Mouse (Mus musculus) MEL (cell line): ENCODE data around the gene Ankrd33b. TPM values are rescaled to one million over a fixed set of nuclear protein-coding genes. Genes with fewer than 3 reads are reported as not detected.

Source experiments
- DNase-seq: peaks from one replicate; pipeline ENCODE4 v3.0.0; 2011; ENCODE audit warnings: low read depth, low spot score
- H3K27ac ChIP-seq: 2 replicates; pipeline ENCODE4 v1.5.1; 2012; ENCODE audit warnings: low read depth, mild to moderate bottlenecking, control low read depth, low read length, moderate library complexity; ENCODE audit not compliant: control insufficient read depth
- H3K27me3 ChIP-seq, 2 experiments: fragments of 150-350 bp in 1 of 2; sonication (generic) in 1 of 2; 2 replicates each; pipeline ENCODE4 v1.6.1; 2012; ENCODE audit warnings: low read length in 2 of 2, mild to moderate bottlenecking in 2 of 2, improper control_type of control experiment in 1 of 2, moderate library complexity in 1 of 2; ENCODE audit not compliant: insufficient read depth in 2 of 2, control insufficient read depth in 1 of 2
- H3K36me3 ChIP-seq, 2 experiments: 2 replicates each; pipeline ENCODE4 v1.6.1; 2012 to 2014; ENCODE audit warnings: low read length in 2 of 2, improper control_type of control experiment in 1 of 2, inconsistent platforms in 1 of 2, mild to moderate bottlenecking in 1 of 2; ENCODE audit not compliant: insufficient read depth in 2 of 2, control insufficient read depth in 1 of 2
- H3K4me1 ChIP-seq, 2 experiments: fragments of 150-350 bp in 1 of 2; sonication (generic) in 1 of 2; 2 replicates each; pipeline ENCODE4 v1.6.1; 2012; ENCODE audit warnings: low read length in 2 of 2, improper control_type of control experiment in 1 of 2, mild to moderate bottlenecking in 1 of 2; ENCODE audit not compliant: insufficient read depth in 2 of 2, control insufficient read depth in 1 of 2
- H3K4me3 ChIP-seq, 2 experiments: fragments of 150-350 bp in 1 of 2; sonication (generic) in 1 of 2; 2 replicates each; pipeline ENCODE4 v1.5.1; 2012; ENCODE audit warnings: low read depth in 2 of 2, low read length in 2 of 2, mild to moderate bottlenecking in 2 of 2, moderate library complexity in 2 of 2, control low read depth in 1 of 2, improper control_type of control experiment in 1 of 2; ENCODE audit not compliant: control insufficient read depth in 1 of 2, insufficient read depth in 1 of 2
- H3K79me2 ChIP-seq: 2 replicates; pipeline ENCODE4 v1.6.1; 2012; ENCODE audit warnings: mild to moderate bottlenecking, low read length, moderate library complexity; ENCODE audit not compliant: control insufficient read depth, poor library complexity, insufficient read depth
- H3K9ac ChIP-seq: 2 replicates; pipeline ENCODE4 v1.6.1; 2012; ENCODE audit warnings: low read depth, mild to moderate bottlenecking, control low read depth, low read length, moderate library complexity; ENCODE audit not compliant: control insufficient read depth, poor library complexity, severe bottlenecking
- H3K9me3 ChIP-seq: fragments of 150-350 bp; sonication (generic); replicated peaks from 2 replicates; pipeline ENCODE4 v1.6.1; 2012; ENCODE audit warnings: mild to moderate bottlenecking, low read length, improper control_type of control experiment, moderate library complexity; ENCODE audit not compliant: insufficient read depth
- CHD1 ChIP-seq: IDR thresholded peaks from 2 replicates; pipeline ENCODE4 v1.6.1; 2012; ENCODE audit warnings: low read depth, mild to moderate bottlenecking, inconsistent platforms, low read length, improper control_type of control experiment
- CHD2 ChIP-seq: IDR thresholded peaks from 2 replicates; pipeline ENCODE4 v1.6.1; 2011; ENCODE audit warnings: low read length, improper control_type of control experiment
- E2F4 ChIP-seq: IDR thresholded peaks from 2 replicates; pipeline ENCODE4 v1.6.1; 2011; ENCODE audit warnings: low read depth, low read length, improper control_type of control experiment, borderline replicate concordance
- ELF1 ChIP-seq: IDR thresholded peaks from 2 replicates; pipeline ENCODE4 v1.6.1; 2014; ENCODE audit warnings: low read depth, mild to moderate bottlenecking, inconsistent platforms, low read length, improper control_type of control experiment, moderate library complexity
- GABPA ChIP-seq: IDR thresholded peaks from 2 replicates; pipeline ENCODE4 v1.6.1; 2012; ENCODE audit warnings: low read depth, mild to moderate bottlenecking, inconsistent platforms, low read length, improper control_type of control experiment, moderate library complexity
- KAT2A ChIP-seq: conservative IDR thresholded peaks from 2 replicates; pipeline ENCODE4 v1.6.1; 2012; ENCODE audit warnings: low read depth, low read length, improper control_type of control experiment, inconsistent platforms
- MAFK ChIP-seq: IDR thresholded peaks from 2 replicates; pipeline ENCODE4 v1.6.1; 2011; ENCODE audit warnings: low read depth, mild to moderate bottlenecking, low read length, improper control_type of control experiment, borderline replicate concordance
- MAZ ChIP-seq: IDR thresholded peaks from 2 replicates; pipeline ENCODE4 v1.6.1; 2012; ENCODE audit warnings: low read depth, mild to moderate bottlenecking, inconsistent platforms, low read length, improper control_type of control experiment
- MXI1 ChIP-seq: IDR thresholded peaks from 2 replicates; pipeline ENCODE4 v1.6.1; 2011; ENCODE audit warnings: mild to moderate bottlenecking, low read depth, low read length, improper control_type of control experiment
- MYB ChIP-seq: IDR thresholded peaks from 2 replicates; pipeline ENCODE4 v1.6.1; 2011; ENCODE audit warnings: mild to moderate bottlenecking, low read depth, low read length, improper control_type of control experiment
- MYC ChIP-seq: IDR thresholded peaks from 2 replicates; pipeline ENCODE4 v1.6.1; 2011; ENCODE audit warnings: low read depth, mild to moderate bottlenecking, low read length, improper control_type of control experiment, moderate library complexity
- NRF1 ChIP-seq: IDR thresholded peaks from 2 replicates; pipeline ENCODE4 v1.6.1; 2014; ENCODE audit warnings: low read depth, mild to moderate bottlenecking, inconsistent platforms, low read length, improper control_type of control experiment, moderate library complexity; ENCODE audit not compliant: poor library complexity, insufficient read depth, severe bottlenecking
- POLR2AphosphoS2 ChIP-seq: IDR thresholded peaks from 2 replicates; pipeline ENCODE4 v1.6.1; 2011; ENCODE audit warnings: low read length, improper control_type of control experiment
- POLR2AphosphoS5 ChIP-seq: IDR thresholded peaks from 2 replicates; pipeline ENCODE4 v1.6.1; 2012; ENCODE audit warnings: low read depth, borderline replicate concordance, mild to moderate bottlenecking, inconsistent platforms, low read length, moderate library complexity, mixed read lengths
- TAL1 ChIP-seq: IDR thresholded peaks from 2 replicates; pipeline ENCODE4 v1.6.1; 2012; ENCODE audit warnings: mild to moderate bottlenecking, inconsistent platforms, low read length, moderate library complexity, mixed read lengths
- USF2 ChIP-seq, 2 experiments: IDR thresholded peaks; 2 replicates each; pipeline ENCODE4 v1.6.1; 2011 to 2012; ENCODE audit warnings: improper control_type of control experiment in 2 of 2, low read length in 2 of 2, borderline replicate concordance in 1 of 2, inconsistent platforms in 1 of 2, low read depth in 1 of 2, mild to moderate bottlenecking in 1 of 2; ENCODE audit not compliant: insufficient read depth in 1 of 2
- ZC3H11A ChIP-seq: IDR thresholded peaks from 2 replicates; pipeline ENCODE4 v1.6.1; 2012; ENCODE audit warnings: low read depth, mild to moderate bottlenecking, inconsistent platforms, low read length, improper control_type of control experiment
- ZKSCAN1 ChIP-seq: IDR thresholded peaks from 2 replicates; pipeline ENCODE4 v1.6.1; 2012; ENCODE audit warnings: low read depth, mild to moderate bottlenecking, inconsistent platforms, low read length, improper control_type of control experiment, moderate library complexity
- ZMIZ1 ChIP-seq: IDR thresholded peaks from 2 replicates; pipeline ENCODE4 v1.6.1; 2012; ENCODE audit warnings: low read depth, mild to moderate bottlenecking, inconsistent platforms, low read length, improper control_type of control experiment, moderate library complexity
- ZNF384 ChIP-seq: IDR thresholded peaks from 2 replicates; pipeline ENCODE4 v1.6.1; 2012; ENCODE audit warnings: low read depth, mild to moderate bottlenecking, inconsistent platforms, low read length, improper control_type of control experiment
- polyA plus RNA-seq, 2 experiments: library from polyadenylated mRNA; stranded (reverse) in 1 of 2; unstranded in 1 of 2; fragments of >175 nt in 1 of 2; fragments of >200 nt in 1 of 2; gene quantifications; 2 replicates each; pipeline versions ENCODE4 v1.2.1 to v1.2.4; 2012; ENCODE audit warnings: low replicate concordance in 2 of 2, low read depth in 1 of 2; ENCODE audit not compliant: insufficient read length in 2 of 2, insufficient read depth in 1 of 2, missing spikeins in 1 of 2
- total RNA-seq: library from RNA; depleted of rRNA; stranded (reverse); fragments of 300-350 nt; gene quantifications from 2 replicates; pipeline ENCODE4 v1.2.3, GENCODE M21; 2012

Ankrd33b gene
- total and polyA plus RNA-seq, 3 experiments, result 11.1 to 16.1 TPM; not detected in 1

DNA sequence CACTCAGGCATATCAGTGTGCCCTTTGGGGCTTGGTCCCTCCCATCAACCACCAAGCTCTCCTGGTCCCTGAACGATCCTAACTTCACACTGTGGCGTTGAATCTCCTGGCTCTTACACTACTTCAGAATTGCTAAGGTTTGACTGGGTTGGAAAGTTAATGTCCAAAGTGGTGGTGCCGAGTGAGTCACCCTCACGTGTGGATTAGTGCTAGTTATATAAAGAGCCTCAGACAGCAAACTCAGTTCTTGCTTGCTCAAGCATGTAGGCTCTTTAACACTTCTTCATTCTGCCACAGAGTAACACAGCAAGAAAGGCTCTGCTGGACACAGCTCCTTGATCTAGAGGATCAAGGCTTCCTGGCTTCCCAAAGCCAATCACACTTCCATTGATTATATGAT, 35.8 kb downstream of the Ankrd33b start:
- Histone ChIP-seq H3K9ac (no peak overlapping the region), H3K36me3 (peaks cover 0 to 2% of the 10 kb centered on the region in 2 experiments; a peak in 1 of 4 replicates), H3K27ac (no peak overlapping the region), H3K4me3 (no peak overlapping the region), H3K4me1 (0 out of 4 replicates have a peak, but pooled peaks cover 0 to 6% of the 10 kb centered on the region in 2 experiments), H3K9me3 (no peaks in the 10 kb centered on the region), H3K79me2 (peaks cover 1% of the 10 kb centered on the region; the same call in 1 of the 2 replicates), H3K27me3 (no peaks in the 10 kb centered on the region)
- no peak for TF ChIP-seq ZC3H11A
- TF ChIP-seq POLR2AphosphoS2, result no peak
- no peak for TF ChIP-seq ZNF384
- no peak for TF ChIP-seq ZMIZ1
- TF ChIP-seq KAT2A, result no peak
- no peak for TF ChIP-seq CHD1
- no peak for TF ChIP-seq CHD2
- TF ChIP-seq NRF1, result no peak
- no peak for TF ChIP-seq TAL1
- no peak for TF ChIP-seq ELF1
- TF ChIP-seq MAFK, result no peak
- no peak for TF ChIP-seq POLR2AphosphoS5
- no peak for TF ChIP-seq USF2 (IDR thresholded peaks at IDR 0.05; ENCODE audit: borderline replicate concordance in 1 of 2, insufficient read depth in 1 of 2, low read depth in 1 of 2, low read length in 2 of 2)
- TF ChIP-seq MAZ, result no peak
- no peak for DNase-seq

DNA sequence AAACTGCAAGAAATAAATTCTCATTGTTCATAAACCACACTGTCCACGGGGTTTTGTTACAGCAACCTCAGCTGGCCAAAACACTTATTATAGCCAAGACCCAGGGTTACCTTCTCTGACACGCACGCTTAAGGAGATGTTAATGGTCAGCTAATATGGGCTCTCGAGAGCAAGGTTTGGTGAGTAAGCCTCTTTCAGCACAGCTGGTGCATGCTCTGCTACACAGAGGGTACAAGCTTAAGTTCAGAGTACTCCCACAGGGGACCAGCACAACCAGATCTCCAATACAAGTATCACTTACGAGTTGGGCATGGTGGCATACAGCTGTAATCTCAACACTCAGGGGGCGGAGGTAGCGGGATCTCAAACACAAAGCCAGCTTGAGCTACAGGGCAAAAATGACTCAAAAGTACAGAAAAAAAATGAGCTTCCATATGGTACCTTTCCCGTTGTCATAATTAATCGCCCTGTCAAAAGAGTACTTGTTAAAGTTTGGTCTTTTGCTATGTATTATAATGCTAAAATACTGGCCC, 39.4 kb downstream of the Ankrd33b start:
- Histone ChIP-seq H3K27ac (no peak overlapping the region), H3K79me2 (no peaks in the 10 kb centered on the region), H3K27me3 (no peaks in the 10 kb centered on the region), H3K4me3 (no peak overlapping the region), H3K9ac (no peak overlapping the region), H3K9me3 (no peaks in the 10 kb centered on the region), H3K36me3 (peaks cover 0 to 3% of the 10 kb centered on the region in 2 experiments; a peak in 1 of 4 replicates), H3K4me1 (0 out of 4 replicates have a peak, but pooled peaks cover 0 to 2% of the 10 kb centered on the region in 2 experiments)
- no peak for TF ChIP-seq GABPA
- TF ChIP-seq MXI1, result no peak
- TF ChIP-seq ZKSCAN1, result no peak
- no peak for TF ChIP-seq MYC
- no peak for TF ChIP-seq TAL1
- no peak for TF ChIP-seq E2F4
- TF ChIP-seq MYB, result no peak
- DNase-seq, result no peak
